Mouse (Mus musculus) lung, adult 2 months (tissue): ENCODE measurements around the gene Ncaph2.

Experiments
- CTCF ChIP-seq: fragments of 200-500 bp; IDR thresholded peaks from 2 replicates; pipeline ENCODE4 v1.5.1; 2011; ENCODE audit warnings: mild to moderate bottlenecking, low read length, control low read depth; ENCODE audit not compliant: insufficient read depth
- POLR2A ChIP-seq: fragments of 200-500 bp; IDR thresholded peaks from 2 replicates; pipeline ENCODE4 v1.6.1; 2011; ENCODE audit warnings: low read depth, mild to moderate bottlenecking, control low read depth, low read length, borderline replicate concordance; ENCODE audit errors: extremely low read depth

- peak; percentile 17; the same call in 1 of the 2 replicates for TF ChIP-seq POLR2A
- no peak for TF ChIP-seq CTCF
Observed at GRCm38 (mm10) chr15:89350447-89350846, 5.1 kb upstream of the Ncaph2 start.
